Mouse (Mus musculus): ENCODE data around the gene Tef.

Tef gene

GRCm38 (mm10) chr15:81802001-81802890 is at the start of gene Tef:
Gene Tef, plus strand, starts transcription at chr15:81802421.
- DNase-seq (ENCODE audit: low read depth, low spot score): peak; percentile 50

- no peak for DNase-seq (ENCODE audit: low read depth, low spot score)
These were observed 48.6 kb upstream of the Tef start for GRCm38 (mm10) chr15:81753669-81754068.

GRCm38 (mm10) chr15:81758701-81759100 is 43.5 kb upstream of the Tef start:
- no peak for DNase-seq (ENCODE audit: low read depth, low spot score)

- DNase-seq (ENCODE audit: low read depth, low spot score): no peak
These were observed 42.7 kb upstream of the Tef start for GRCm38 (mm10) chr15:81759542-81759941.

- no peak for DNase-seq (ENCODE audit: low read depth, low spot score)
These were observed 41.7 kb upstream of the Tef start for GRCm38 (mm10) chr15:81760361-81761079.

GRCm38 (mm10) chr15:81761381-81761780 is 40.8 kb upstream of the Tef start:
- DNase-seq (ENCODE audit: low read depth, low spot score): no peak

DNA sequence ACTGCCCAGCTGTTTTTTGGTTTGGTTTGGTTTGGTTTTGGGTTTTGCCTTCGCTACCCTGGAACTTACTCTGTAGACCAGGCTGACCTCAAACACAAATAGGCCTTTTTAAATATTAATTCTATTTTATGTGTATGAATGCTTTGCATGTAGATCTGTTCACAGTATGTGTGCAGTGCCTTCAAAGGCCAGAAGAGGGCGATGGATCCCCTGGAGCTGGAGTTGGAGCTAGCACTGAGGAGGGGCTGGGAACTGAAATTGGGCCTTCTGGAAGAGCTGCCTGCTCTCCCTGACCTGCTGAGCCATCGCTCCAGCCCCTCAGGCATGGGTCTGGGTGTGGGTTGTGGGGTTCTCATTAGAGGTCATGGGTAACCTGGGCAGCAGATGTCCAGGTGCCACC is 40.3 kb upstream of the Tef start:
- DNase-seq (ENCODE audit: low read depth, low spot score): peak; percentile 57

GRCm38 (mm10) chr15:81764573-81764972 is 37.6 kb upstream of the Tef start:
- DNase-seq (ENCODE audit: low read depth, low spot score): no peak

- DNase-seq (ENCODE audit: low read depth, low spot score): no peak
These were observed 36.6 kb upstream of the Tef start for GRCm38 (mm10) chr15:81765651-81766050.

GRCm38 (mm10) chr15:81766439-81766838 is 35.8 kb upstream of the Tef start:
- DNase-seq (ENCODE audit: low read depth, low spot score): no peak

DNA sequence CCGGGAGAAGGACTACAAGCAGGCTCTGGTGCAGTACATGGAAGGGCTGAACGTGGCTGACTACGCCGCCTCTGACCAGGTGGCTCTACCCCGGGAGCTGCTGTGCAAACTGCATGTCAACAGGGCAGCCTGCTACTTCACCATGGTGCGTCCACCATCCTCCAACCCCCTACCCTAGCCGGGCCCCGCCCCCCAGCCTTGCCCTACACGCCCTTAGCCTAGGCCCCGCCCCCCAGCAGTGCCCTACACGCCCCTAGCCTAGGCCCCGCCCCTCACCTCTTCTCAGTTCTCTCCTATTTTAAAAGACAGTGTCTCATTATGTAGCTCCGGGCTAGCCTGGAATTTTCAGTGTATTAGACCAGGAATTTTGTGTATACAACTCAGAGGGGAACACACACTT is 33.2 kb upstream of the Tef start:
- peak; percentile 86 for DNase-seq (ENCODE audit: low read depth, low spot score)

DNA sequence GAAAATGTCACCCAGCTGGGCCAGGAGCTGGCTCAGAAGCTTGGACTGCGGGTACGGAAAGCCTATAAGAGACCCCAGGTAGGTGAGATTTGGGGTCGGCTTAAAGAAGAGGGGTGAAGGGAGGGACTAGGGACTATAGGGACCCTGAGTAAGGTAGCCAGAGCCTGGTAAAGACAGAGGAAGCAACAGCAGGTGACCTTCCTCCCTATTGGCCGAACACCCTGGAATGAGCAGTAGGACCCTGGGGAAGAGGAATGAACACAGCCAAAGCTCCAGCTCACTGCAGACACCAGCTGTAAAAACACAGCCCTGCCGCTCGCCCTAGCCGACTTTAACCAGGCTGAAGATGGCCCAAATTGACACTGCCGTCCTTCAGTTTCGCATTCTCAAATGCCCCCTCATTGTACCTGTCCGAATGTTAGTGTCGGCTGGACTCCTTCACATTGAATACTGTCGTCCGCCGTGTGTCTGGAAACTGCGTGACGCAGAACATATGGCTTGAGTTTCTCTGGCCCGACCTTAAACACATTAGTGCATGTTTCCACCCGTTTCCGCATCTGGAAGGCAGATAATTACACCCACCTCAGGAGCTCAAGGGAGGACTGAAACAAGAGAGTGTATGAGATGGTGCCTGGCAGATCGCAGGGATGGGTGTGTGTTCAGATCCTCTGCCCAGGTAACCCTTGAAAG is 29.6 kb upstream of the Tef start:
- DNase-seq (ENCODE audit: low read depth, low spot score): no peak

DNA sequence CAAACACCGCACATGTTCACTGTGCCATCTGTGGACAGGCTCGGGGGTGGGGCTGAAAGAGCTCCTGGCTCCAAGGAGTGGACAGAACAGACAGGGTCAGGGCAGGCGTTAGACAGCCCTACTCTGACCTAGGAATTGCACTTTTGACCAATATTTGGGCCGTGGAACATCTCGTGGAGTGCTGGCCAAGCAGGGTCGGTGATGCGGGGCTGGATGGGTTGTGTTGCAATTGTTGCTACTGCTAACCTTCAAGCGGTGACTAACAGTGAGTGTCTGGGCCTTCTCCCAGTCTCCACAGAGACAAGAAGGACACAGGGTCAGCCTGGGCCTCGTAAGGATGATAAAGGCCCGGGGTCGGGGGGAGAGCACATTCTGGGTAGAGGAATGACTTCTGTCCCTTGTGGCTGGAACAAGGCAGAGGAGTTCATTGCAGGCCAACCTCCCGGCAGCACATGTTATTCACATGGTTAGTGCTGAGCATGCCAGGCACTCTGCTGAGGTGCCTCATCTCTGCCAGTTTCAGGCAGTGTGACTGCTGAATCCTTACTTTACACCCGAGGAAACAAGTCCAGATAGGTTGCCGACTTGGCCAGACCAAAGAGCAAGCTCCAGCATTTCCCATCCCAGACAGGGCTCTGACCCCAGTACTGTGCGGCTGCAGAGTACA is 27.6 kb upstream of the Tef start:
- no peak for DNase-seq (ENCODE audit: low read depth, low spot score)

GRCm38 (mm10) chr15:81776631-81777422 is 25.4 kb upstream of the Tef start:
- DNase-seq (ENCODE audit: low read depth, low spot score): no peak

DNA sequence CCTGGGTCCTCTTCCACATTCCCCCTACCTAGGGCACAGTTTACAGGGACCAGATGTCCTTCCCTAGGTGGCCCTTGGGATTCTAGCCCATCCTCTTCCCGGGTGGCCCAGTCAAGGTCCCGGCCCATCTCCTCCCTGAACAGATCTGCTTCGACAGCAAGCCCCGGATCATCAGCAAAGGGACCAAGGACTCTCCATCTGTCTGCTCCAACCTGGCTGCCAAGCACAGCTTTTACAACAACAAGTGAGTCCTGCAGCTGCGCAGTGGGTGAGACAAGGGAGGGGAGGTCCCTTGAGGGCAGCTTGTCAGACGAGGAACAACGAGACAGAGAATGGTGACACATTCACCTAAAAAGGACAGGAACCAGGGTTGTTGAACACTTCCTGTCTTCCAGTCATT is 20.4 kb upstream of the Tef start:
- no peak for DNase-seq (ENCODE audit: low read depth, low spot score)

GRCm38 (mm10) chr15:81784762-81785161 is 17.5 kb upstream of the Tef start:
- DNase-seq (ENCODE audit: low read depth, low spot score): peak; percentile 58

- no peak for DNase-seq (ENCODE audit: low read depth, low spot score)
These were observed 16.5 kb upstream of the Tef start for GRCm38 (mm10) chr15:81785701-81786100.

DNA sequence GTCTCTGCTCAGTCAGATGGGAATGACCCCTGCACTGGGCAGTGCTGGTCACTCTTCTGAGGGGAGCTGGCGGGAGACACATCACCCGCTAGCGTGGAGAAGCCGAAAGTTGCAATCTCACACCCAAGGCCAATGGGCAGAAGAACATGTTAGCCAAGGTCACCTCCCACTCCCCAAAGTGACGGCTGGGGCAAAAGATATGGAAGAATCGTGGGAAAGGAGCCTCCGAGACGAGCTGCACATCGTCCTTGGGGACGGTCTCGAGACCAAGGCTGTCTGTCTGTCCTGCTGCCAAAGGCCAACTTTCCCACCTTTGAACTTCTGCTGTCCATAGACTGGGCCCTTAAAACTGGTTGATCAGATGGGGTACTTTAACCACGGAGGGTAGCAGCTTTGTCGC is 14.7 kb upstream of the Tef start:
- no peak for DNase-seq (ENCODE audit: low read depth, low spot score)

GRCm38 (mm10) chr15:81792444-81792843 is 9.8 kb upstream of the Tef start:
- no peak for DNase-seq (ENCODE audit: low read depth, low spot score)

- peak; percentile 15 for DNase-seq (ENCODE audit: low read depth, low spot score)
These were observed 6.0 kb upstream of the Tef start for GRCm38 (mm10) chr15:81796228-81796627.

DNA sequence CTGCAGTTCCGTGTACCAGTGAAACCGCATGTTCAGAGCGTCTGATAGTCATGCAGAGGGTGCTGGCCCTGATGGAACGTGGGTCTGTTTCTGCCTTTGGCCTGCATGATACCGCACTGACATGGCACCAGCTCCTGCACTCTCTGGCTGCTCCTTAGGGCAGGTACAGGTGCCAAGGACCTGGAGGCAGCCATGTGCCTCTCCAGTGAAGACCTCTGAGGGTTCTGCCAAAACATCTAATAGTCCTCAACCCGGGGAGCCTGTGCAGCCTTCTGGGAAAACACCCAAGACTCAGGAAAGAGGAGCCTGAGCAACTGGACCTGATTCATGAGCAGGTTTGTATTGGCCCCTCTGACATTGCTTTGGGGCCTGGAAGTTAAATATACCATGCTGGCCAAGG is 4.4 kb upstream of the Tef start:
- no peak for DNase-seq (ENCODE audit: low read depth, low spot score)
